Mouse (Mus musculus) cortical plate, adult 2 months (tissue): ENCODE measurements around the gene Hivep1.

Source experiments
- CTCF ChIP-seq: fragments of 200-500 bp; IDR thresholded peaks from 2 replicates; pipeline ENCODE4 v1.5.1; 2011; ENCODE audit warnings: mild to moderate bottlenecking, control low read depth, low read length; ENCODE audit not compliant: insufficient read depth; ENCODE audit errors: extremely low read depth
- POLR2A ChIP-seq: fragments of 200-500 bp; IDR thresholded peaks from 2 replicates; pipeline ENCODE4 v1.6.1; 2011; ENCODE audit warnings: mild to moderate bottlenecking, low read length, control low read depth; ENCODE audit not compliant: insufficient read depth; ENCODE audit errors: extremely low read depth

- TF ChIP-seq POLR2A (no peak), CTCF (peak; percentile 18)
Measured at GRCm38 (mm10) chr13:42101440-42102190, 49.8 kb downstream of the Hivep1 start.
